Mouse (Mus musculus): ENCODE results near the gene Ccdc188. TPM values are rescaled to one million over a fixed set of nuclear protein-coding genes. Genes with fewer than 3 reads are reported as not detected.
A peak's percentile ranks its signal among the peaks of the same experiment; 100 is the strongest.

Gene Ccdc188
- polyA plus RNA-seq, 1 experiment, result 0.12 TPM

GRCm38 (mm10) chr16:18234671-18235388, 17.2 kb downstream of the Ccdc188 start, which contains the start of gene Zdhhc8:
Zdhhc8 (minus strand) TSS chr16:18235136.
- DNase-seq (ENCODE audit: low read depth), result no peak

GRCm38 (mm10) chr16:18235389-18236065, 17.8 kb downstream of the Ccdc188 start:
- no peak for DNase-seq (ENCODE audit: low read depth)

- no peak for DNase-seq (ENCODE audit: low read depth)
Measured at GRCm38 (mm10) chr16:18236676-18237501, 19.2 kb downstream of the Ccdc188 start.

- no peak for DNase-seq (ENCODE audit: low read depth)
Measured at GRCm38 (mm10) chr16:18241581-18241980, 23.9 kb downstream of the Ccdc188 start.

GRCm38 (mm10) chr16:18247521-18248399, 30.1 kb downstream of the Ccdc188 start:
- no peak for DNase-seq (ENCODE audit: low read depth)

- peak; percentile 63 for DNase-seq (ENCODE audit: low read depth)
Measured at GRCm38 (mm10) chr16:18248433-18249363, 31.0 kb downstream of the Ccdc188 start, which contains the start of the genes Trmt2a and Ranbp1. Trmt2a (plus strand) TSS chr16:18248679. Ranbp1 (minus strand) TSS chr16:18248732.

- DNase-seq (ENCODE audit: low read depth), result no peak
Measured at GRCm38 (mm10) chr16:18249364-18249967, 31.8 kb downstream of the Ccdc188 start.

GRCm38 (mm10) chr16:18250231-18250630, 32.6 kb downstream of the Ccdc188 start:
- DNase-seq (ENCODE audit: low read depth), result no peak

- DNase-seq (ENCODE audit: low read depth), result no peak
Measured at GRCm38 (mm10) chr16:18250828-18251790, 33.4 kb downstream of the Ccdc188 start.

- DNase-seq (ENCODE audit: low read depth), result no peak
Measured at GRCm38 (mm10) chr16:18252736-18253135, 35.1 kb downstream of the Ccdc188 start.

GRCm38 (mm10) chr16:18253866-18254265, 36.2 kb downstream of the Ccdc188 start:
- no peak for DNase-seq (ENCODE audit: low read depth)

- DNase-seq (ENCODE audit: low read depth), result no peak
Measured at GRCm38 (mm10) chr16:18258221-18258620, 40.5 kb downstream of the Ccdc188 start, which contains the start of gene Gm49776. Gm49776 (minus strand) TSS chr16:18258321.

GRCm38 (mm10) chr16:18265024-18265423, 47.3 kb downstream of the Ccdc188 start:
- no peak for DNase-seq (ENCODE audit: low read depth)

GRCm38 (mm10) chr16:18268182-18268581, 50.5 kb downstream of the Ccdc188 start:
- DNase-seq (ENCODE audit: low read depth), result no peak

All from gonadal fat pad, adult 2 months (tissue).